Mouse (Mus musculus) kidney, postnatal 0 days (tissue): ENCODE measurements at regions not wholly inside any gene's neighbourhood (a gene's known extent, or its start where the extent isn't known, plus 50 kb on each side); places are given as distances from the start of the nearest gene placed in this dataset.
A peak's percentile ranks its signal among the peaks of the same experiment; 100 is the strongest.

Experiments used
- ATAC-seq: fragments of 200-750 bp; cut with Nextera tagmentation; replicated peaks from 2 replicates; pipeline ENCODE4 v1.8.0; 2017; ENCODE audit warnings: low read depth, moderate number of reproducible peaks, moderate TSS enrichment, moderate library complexity; ENCODE audit not compliant: low FRiP score
- DNase-seq: peaks from one replicate; pipeline ENCODE4 v3.0.0-alpha.2; 2016; ENCODE audit warnings: low spot score
- H3K27ac ChIP-seq: fragments of 300-500 bp; sonication (generic); 2 replicates; pipeline ENCODE4 v1.5.1; 2014; ENCODE audit warnings: mild to moderate bottlenecking
- H3K27me3 ChIP-seq: fragments of 300-500 bp; sonication (generic); 2 replicates; pipeline ENCODE4 v1.6.1; 2014; ENCODE audit warnings: low read length, mixed read lengths; ENCODE audit not compliant: insufficient read depth
- H3K36me3 ChIP-seq: fragments of 300-500 bp; sonication (generic); 2 replicates; pipeline ENCODE4 v1.6.1; 2014; ENCODE audit warnings: low read length, mixed read lengths; ENCODE audit not compliant: insufficient read depth
- H3K4me1 ChIP-seq: fragments of 300-500 bp; sonication (generic); replicated peaks from 2 replicates; pipeline ENCODE4 v1.6.1; 2014; ENCODE audit warnings: antibody characterized with exemption, low read length, mixed read lengths; ENCODE audit not compliant: insufficient read depth
- H3K4me2 ChIP-seq: fragments of 300-500 bp; sonication (generic); 2 replicates; pipeline ENCODE4 v1.6.1; 2014; ENCODE audit warnings: mild to moderate bottlenecking, low read length, moderate library complexity, mixed read lengths
- H3K4me3 ChIP-seq: fragments of 300-500 bp; sonication (generic); replicated peaks from 2 replicates; pipeline ENCODE4 v1.5.1; 2014; ENCODE audit warnings: low read depth, low read length
- H3K9ac ChIP-seq: fragments of 300-500 bp; sonication (generic); 2 replicates; pipeline ENCODE4 v1.6.1; 2014; ENCODE audit warnings: low read depth, low read length
- H3K9me3 ChIP-seq: fragments of 300-500 bp; sonication (generic); replicated peaks from 2 replicates; pipeline ENCODE4 v1.6.1; 2016; ENCODE audit warnings: low read length, inconsistent platforms, mixed read lengths
- CTCF ChIP-seq: IDR thresholded peaks from 2 replicates; pipeline ENCODE4 v1.5.1; 2016; ENCODE audit warnings: antibody characterized with exemption, low read depth, mild to moderate bottlenecking, moderate library complexity
- WGBS: fragments of 180-500 bp; shearing (Covaris S2); extraction: QIAGEN DNeasy Blood & Tissue Kit; methylation state at CpG from one replicate; pipeline ENCODE4 v1.1.7; 2014; 5-methylcytosine and 5-hydroxymethylcytosine counted together

DNA sequence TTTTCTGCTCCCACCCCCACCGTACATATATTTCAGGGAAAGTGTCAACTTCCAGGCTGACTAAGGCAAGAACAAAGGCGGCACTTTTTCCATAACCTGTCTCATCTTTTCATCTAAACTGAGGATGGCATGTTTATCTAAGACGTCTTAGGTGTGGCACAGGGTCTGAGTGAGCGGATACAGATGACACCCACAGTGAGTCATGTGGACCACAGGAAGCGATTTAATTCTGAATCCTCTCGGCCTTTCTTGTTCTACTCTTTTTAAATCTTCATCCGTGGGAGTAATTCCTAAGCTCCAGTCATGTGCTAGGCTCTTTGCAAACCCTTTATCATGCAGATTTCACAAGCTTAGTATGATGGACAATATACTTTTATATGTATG, 171.9 kb upstream of the Slc24a2 start:
- 54% methylated on average over 7 of the region's 7 CpGs for WGBS
- H3K27ac ChIP-seq = no peak overlapping the region
- H3K4me2 ChIP-seq = peak overlapping the region; percentile 47; the same call in 1 of the 2 replicates
- no peak for DNase-seq
- no peak overlapping the region for H3K4me3 ChIP-seq
- H3K36me3 ChIP-seq = no peaks in the 10 kb centered on the region
- no peak for ATAC-seq
- H3K27me3 ChIP-seq = no peaks in the 10 kb centered on the region
- no peak overlapping the region for H3K9ac ChIP-seq
- no peaks in the 10 kb centered on the region for H3K9me3 ChIP-seq
- 0 out of 2 replicates have a peak, but pooled peaks cover 10% of the 10 kb centered on the region for H3K4me1 ChIP-seq
- TF ChIP-seq CTCF = no peak

GRCm38 (mm10) chr4:87401316-87402172, 171.3 kb upstream of the Slc24a2 start:
- H3K4me3 ChIP-seq = no peak overlapping the region
- peak; percentile 56 for DNase-seq

GRCm38 (mm10) chr4:87386835-87387234, 156.6 kb upstream of the Slc24a2 start:
- ATAC-seq = no peak
- 79% methylated on average over 3 of the region's 3 CpGs for WGBS
- no peak for TF ChIP-seq CTCF
- no peak for DNase-seq
- Histone ChIP-seq H3K4me3 (no peak overlapping the region), H3K27me3 (no peaks in the 10 kb centered on the region), H3K27ac (no peak overlapping the region), H3K9me3 (no peaks in the 10 kb centered on the region), H3K36me3 (no peaks in the 10 kb centered on the region), H3K4me2 (no peak overlapping the region), H3K4me1 (no peaks in the 10 kb centered on the region), H3K9ac (no peak overlapping the region)

More at GRCm38 (mm10) chr4:87401316-87402172, 171.3 kb upstream of the Slc24a2 start:
- no peak for TF ChIP-seq CTCF
- Histone ChIP-seq H3K27me3 (no peaks in the 10 kb centered on the region), H3K36me3 (no peaks in the 10 kb centered on the region), H3K27ac (no peak overlapping the region), H3K9me3 (no peaks in the 10 kb centered on the region), H3K4me2 (peak overlapping the region; percentile 47), H3K4me1 (0 out of 2 replicates have a peak, but pooled peaks cover 10% of the 10 kb centered on the region), H3K9ac (no peak overlapping the region)
- WGBS = 14% methylated on average over 20 of the region's 20 CpGs
- no peak for ATAC-seq

GRCm38 (mm10) chr4:87386271-87386670, 156.0 kb upstream of the Slc24a2 start:
- H3K9ac ChIP-seq = no peak overlapping the region
- no peaks in the 10 kb centered on the region for H3K4me1 ChIP-seq
- ATAC-seq = no peak
- H3K9me3 ChIP-seq = no peaks in the 10 kb centered on the region
- no peak overlapping the region for H3K4me3 ChIP-seq
- H3K27ac ChIP-seq = no peak overlapping the region
- WGBS = 72% methylated on average over 9 of the region's 9 CpGs
- H3K4me2 ChIP-seq = no peak overlapping the region
- no peaks in the 10 kb centered on the region for H3K27me3 ChIP-seq
- DNase-seq = no peak
- H3K36me3 ChIP-seq = no peaks in the 10 kb centered on the region
- TF ChIP-seq CTCF = no peak

- Histone ChIP-seq H3K4me1 (no peaks in the 10 kb centered on the region), H3K27ac (no peak overlapping the region), H3K9me3 (no peaks in the 10 kb centered on the region), H3K4me2 (no peak overlapping the region), H3K27me3 (no peaks in the 10 kb centered on the region), H3K36me3 (no peaks in the 10 kb centered on the region), H3K9ac (no peak overlapping the region), H3K4me3 (no peak overlapping the region)
- ATAC-seq (no peak), DNase-seq (no peak)
- WGBS = 34% methylated on average over 7 of the region's 7 CpGs
- no peak for TF ChIP-seq CTCF
Measured at GRCm38 (mm10) chr4:87385221-87385739, 155.0 kb upstream of the Slc24a2 start.

DNA sequence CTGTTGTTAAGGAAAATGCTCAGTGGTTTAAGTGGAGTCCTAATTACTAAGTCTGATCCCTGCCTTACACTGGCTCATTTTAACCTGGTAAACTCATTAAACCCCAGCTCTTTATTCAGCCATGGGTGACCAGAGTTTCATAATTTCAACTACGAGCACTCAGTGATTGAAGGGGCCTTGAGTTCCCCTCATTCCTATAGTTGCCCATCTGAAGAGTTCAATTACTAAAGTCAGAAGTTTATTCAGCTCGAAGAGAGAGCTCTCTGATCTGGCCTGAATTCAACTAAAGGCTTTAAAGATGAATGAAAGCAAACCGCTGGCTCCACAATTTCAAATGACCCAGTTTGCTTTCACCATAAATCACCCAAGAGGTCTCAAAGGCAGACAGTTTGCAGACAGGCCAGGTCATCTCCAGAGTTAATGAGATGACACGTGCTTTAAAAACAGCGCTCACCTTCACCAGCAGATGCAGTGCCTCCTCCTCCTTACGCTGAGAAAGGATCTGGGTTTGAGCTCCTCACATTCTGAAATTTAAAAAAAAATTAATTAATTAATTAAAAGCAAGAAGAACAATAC, 154.3 kb upstream of the Slc24a2 start:
- no peak overlapping the region for H3K9ac ChIP-seq
- TF ChIP-seq CTCF = no peak
- H3K27ac ChIP-seq = no peak overlapping the region
- no peaks in the 10 kb centered on the region for H3K36me3 ChIP-seq
- H3K27me3 ChIP-seq = no peaks in the 10 kb centered on the region
- ATAC-seq (no peak), DNase-seq (peak; percentile 62)
- no peak overlapping the region for H3K4me3 ChIP-seq
- H3K4me2 ChIP-seq = no peak overlapping the region
- WGBS = 16% methylated on average over 6 of the region's 6 CpGs
- H3K4me1 ChIP-seq = peaks cover 5% of the 10 kb centered on the region; the same call in 1 of the 2 replicates
- H3K9me3 ChIP-seq = no peaks in the 10 kb centered on the region
